16 mouse cellular contexts compared by ENCODE assay signal in the genomic region with DNA sequence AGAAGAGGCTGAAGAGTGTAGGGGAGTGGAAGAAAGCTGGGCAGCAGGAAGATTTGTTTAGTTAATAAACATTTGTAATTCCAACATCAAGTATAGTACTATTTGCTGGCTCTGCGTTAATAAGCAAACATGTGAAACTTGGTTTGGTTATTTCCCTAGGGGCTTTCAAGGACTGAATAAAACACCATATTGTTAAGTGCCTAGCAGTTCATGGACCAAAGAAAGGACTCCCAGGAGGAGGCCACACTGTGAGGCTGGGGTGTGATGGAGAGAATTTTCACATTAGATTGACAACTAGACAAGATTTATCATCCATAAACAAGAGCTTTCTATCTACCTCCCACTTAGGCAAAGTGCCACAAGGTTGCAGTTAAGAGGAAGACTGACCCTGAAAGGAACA.
"Had no signal": no experiment of that assay in that cellular context is flagged by ENCODE, and none has a peak within 500 bp of the region (broad histone marks: within the 10 kb centered on the region; RNA-seq: fewer than 3 reads in every experiment).

No protein-coding gene starts in this region.

- H3K36me3 ChIP-seq: neural tube, embryonic 12.5 days; neural tube, embryonic 13.5 days; stomach, embryonic 15.5 days had no signal

- H3K4me3 ChIP-seq: neural tube, embryonic 12.5 days; neural tube, embryonic 13.5 days; stomach, embryonic 15.5 days had no signal

- H3K4me1 ChIP-seq: neural tube, embryonic 12.5 days; stomach, embryonic 15.5 days had no signal

- H3K4me2 ChIP-seq: neural tube, embryonic 12.5 days; neural tube, embryonic 13.5 days; stomach, embryonic 15.5 days had no signal

- DNase-seq: retina, postnatal 1 day; right cerebral cortex, adult 18-20 months; right cerebral cortex, postnatal 14 days; right cerebral cortex, postnatal 25 days; right cerebral cortex, postnatal 4 days; spleen, adult 18-20 months; thymus, adult 18-20 months; thymus, adult 2 months; thymus, postnatal 14 days; thymus, postnatal 25 days; thymus, postnatal 36 days; thymus, postnatal 4 days had no signal

- H3K9ac ChIP-seq: neural tube, embryonic 12.5 days; neural tube, embryonic 13.5 days; stomach, embryonic 15.5 days had no signal

- H3K9me3 ChIP-seq: neural tube, embryonic 12.5 days; neural tube, embryonic 13.5 days; stomach, embryonic 15.5 days had no signal

- H3K27me3 ChIP-seq: neural tube, embryonic 12.5 days; neural tube, embryonic 13.5 days; stomach, embryonic 15.5 days had no signal

- H3K27ac ChIP-seq: neural tube, embryonic 12.5 days; neural tube, embryonic 13.5 days; stomach, embryonic 15.5 days; stomach, postnatal 0 days had no signal
